Mouse (Mus musculus) cortical plate, adult 2 months (tissue): ENCODE data around the gene Lrp11. TPM values are rescaled to one million over a fixed set of nuclear protein-coding genes. Genes with fewer than 3 reads are reported as not detected.

Experiments
- H3K27ac ChIP-seq: fragments of 200-500 bp; 2 replicates; pipeline ENCODE4 v1.5.1; 2012; ENCODE audit warnings: low read length, control low read depth, inconsistent platforms; ENCODE audit not compliant: insufficient read depth
- H3K4me1 ChIP-seq: fragments of 200-500 bp; 2 replicates; pipeline ENCODE4 v1.6.1; 2011; ENCODE audit warnings: low read length; ENCODE audit not compliant: control insufficient read depth, insufficient read depth
- H3K4me3 ChIP-seq: fragments of 200-500 bp; 2 replicates; pipeline ENCODE4 v1.5.1; 2011; ENCODE audit warnings: mild to moderate bottlenecking, low read length, control low read depth; ENCODE audit not compliant: insufficient read depth
- CTCF ChIP-seq: fragments of 200-500 bp; IDR thresholded peaks from 2 replicates; pipeline ENCODE4 v1.5.1; 2011; ENCODE audit warnings: mild to moderate bottlenecking, control low read depth, low read length; ENCODE audit not compliant: insufficient read depth; ENCODE audit errors: extremely low read depth
- POLR2A ChIP-seq: fragments of 200-500 bp; IDR thresholded peaks from 2 replicates; pipeline ENCODE4 v1.6.1; 2011; ENCODE audit warnings: mild to moderate bottlenecking, low read length, control low read depth; ENCODE audit not compliant: insufficient read depth; ENCODE audit errors: extremely low read depth
- polyA plus RNA-seq: library from polyadenylated mRNA; depleted of rRNA; stranded (reverse); fragments of >200 nt; gene quantifications from 2 replicates; pipeline ENCODE4 v1.2.3, GENCODE M21; 2012; rRNA removed

Lrp11 gene
- polyA plus RNA-seq = 132 and 134 TPM in 2 replicates

DNA sequence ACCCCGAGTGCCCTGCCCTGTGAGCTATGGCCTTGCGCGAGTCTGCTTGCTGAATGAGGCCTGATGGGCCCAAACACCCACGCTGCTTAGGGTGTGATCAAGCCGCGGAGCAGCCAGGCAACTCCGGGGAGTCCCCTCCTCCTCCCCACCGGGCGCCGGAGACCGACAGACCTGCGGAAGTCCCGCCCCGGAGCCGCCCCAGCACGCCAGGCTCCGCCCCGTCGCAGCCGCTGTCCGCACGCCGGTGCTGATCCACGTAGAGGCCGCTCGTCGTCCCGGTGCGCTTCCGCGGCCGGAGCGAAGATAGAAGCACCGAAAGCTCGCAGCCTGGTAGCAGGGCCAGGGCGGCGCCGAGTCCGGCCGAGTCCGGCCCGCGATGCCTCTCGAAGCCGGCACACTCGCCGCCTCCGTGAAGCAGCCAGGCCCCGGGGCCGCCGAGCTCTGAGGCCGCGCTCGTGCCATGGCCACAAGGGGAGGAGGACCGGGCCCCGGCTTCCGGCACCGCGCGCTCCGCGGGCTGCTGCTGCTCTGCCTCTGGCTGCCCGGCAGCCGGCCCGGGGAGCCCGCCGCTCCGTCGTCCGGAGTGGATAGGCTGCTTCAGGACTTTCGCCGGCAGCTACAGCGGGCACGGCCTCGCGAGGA, at the start of gene Lrp11:
TSS of gene Lrp11 (plus strand) at position 209 of the 642 bp plus-strand sequence.
- peak; percentile 84 for TF ChIP-seq POLR2A
- no peak for TF ChIP-seq CTCF
- Histone ChIP-seq H3K4me1 (peaks cover 1% of the 10 kb centered on the region), H3K27ac (0 out of 2 replicates have a peak within 1 kb of the TSS, but pooled peaks have one; percentile 46), H3K4me3 (peak within 1 kb of the TSS; percentile 57)

DNA sequence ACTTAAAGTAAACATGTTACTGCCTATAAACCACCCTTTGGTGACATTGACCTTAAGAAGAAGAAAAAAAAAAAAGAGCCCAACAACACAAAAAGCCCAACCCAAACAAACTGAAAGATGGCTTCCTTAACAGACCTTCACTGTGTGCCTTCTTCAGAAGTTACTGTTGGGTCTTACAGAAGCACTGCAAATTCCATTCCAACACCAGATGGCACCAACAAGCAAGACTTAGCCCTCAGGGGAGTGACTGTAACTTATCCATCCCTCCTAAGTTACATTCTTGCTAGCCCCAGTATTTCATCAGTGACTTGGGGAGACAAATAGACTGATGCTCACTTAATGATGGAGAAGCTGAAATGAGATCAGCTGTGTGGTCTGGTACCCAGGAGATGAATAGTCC, 11.6 kb upstream of the Lrp11 start:
- TF ChIP-seq CTCF (peak; percentile 67; the same call in 1 of the 2 replicates), POLR2A (no peak)
- H3K4me3 ChIP-seq = no peak overlapping the region
- no peaks in the 10 kb centered on the region; the same call in 1 of the 2 replicates for H3K4me1 ChIP-seq

DNA sequence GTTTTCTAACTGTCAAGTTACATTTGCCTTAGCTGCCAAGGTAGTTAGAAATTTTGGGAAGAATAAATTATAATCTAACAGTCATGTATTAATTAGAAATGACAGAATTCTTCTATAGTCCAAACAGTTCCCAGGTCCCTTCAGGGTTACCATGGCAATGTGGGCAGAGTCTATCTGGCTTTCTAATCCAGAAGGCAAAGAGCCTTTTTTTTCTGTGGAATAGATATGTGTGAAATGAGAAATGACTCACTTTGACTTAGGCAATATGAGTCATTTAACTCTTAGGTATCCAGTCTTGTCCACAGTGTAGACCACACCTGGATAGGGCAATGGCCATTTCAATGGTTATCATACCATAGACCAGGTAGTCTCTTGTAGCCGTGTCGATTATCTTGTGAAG, 8.2 kb upstream of the Lrp11 start:
- H3K4me1 ChIP-seq = no peaks in the 10 kb centered on the region; the same call in 1 of the 2 replicates
- H3K27ac ChIP-seq = no peak overlapping the region

More for the DNA sequence above, 11.6 kb upstream of the Lrp11 start:
- no peak overlapping the region for H3K27ac ChIP-seq

DNA sequence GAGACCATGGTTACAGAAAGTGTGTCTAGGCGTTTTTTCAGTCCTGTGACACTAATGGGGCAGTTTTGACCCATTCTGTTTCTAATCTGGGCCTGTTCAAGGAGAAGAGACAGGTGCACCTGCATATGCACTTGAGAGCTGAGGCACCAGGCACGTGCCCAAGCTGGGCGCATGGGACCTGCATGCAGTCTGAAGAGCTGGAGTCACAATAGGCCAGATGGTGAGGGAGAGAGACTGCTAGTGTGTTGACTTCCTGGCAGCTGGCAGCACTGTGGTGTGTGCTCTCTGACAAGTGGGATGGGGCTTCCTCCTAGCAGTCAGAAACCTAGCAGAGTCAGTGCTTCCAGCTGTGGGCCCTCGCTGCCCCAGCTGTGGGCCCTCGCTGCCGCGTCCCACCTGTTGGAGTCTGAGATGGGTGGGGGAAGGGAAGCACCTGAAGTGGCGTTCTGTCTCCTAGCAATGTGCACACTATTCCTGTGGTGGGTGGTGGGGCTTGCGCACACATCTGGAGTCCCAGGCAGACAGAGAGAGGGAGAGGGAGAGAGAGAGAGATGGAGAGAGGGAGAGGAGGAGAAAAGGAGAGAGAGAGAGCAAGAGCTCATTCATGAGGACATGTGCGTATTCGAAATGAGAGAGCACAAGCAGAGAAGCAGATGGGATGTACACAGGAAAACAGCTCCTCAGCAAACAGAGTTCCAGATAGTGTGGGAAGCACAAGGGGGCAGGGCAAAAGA, 7.3 kb upstream of the Lrp11 start:
- no peak overlapping the region for H3K4me3 ChIP-seq
- no peak for TF ChIP-seq POLR2A
- no peak for TF ChIP-seq CTCF
- H3K4me1 ChIP-seq = no peaks in the 10 kb centered on the region; the same call in 1 of the 2 replicates
- no peak overlapping the region for H3K27ac ChIP-seq

More for the DNA sequence above, 8.2 kb upstream of the Lrp11 start:
- no peak for TF ChIP-seq POLR2A
- TF ChIP-seq CTCF = no peak
- H3K4me3 ChIP-seq = no peak overlapping the region

DNA sequence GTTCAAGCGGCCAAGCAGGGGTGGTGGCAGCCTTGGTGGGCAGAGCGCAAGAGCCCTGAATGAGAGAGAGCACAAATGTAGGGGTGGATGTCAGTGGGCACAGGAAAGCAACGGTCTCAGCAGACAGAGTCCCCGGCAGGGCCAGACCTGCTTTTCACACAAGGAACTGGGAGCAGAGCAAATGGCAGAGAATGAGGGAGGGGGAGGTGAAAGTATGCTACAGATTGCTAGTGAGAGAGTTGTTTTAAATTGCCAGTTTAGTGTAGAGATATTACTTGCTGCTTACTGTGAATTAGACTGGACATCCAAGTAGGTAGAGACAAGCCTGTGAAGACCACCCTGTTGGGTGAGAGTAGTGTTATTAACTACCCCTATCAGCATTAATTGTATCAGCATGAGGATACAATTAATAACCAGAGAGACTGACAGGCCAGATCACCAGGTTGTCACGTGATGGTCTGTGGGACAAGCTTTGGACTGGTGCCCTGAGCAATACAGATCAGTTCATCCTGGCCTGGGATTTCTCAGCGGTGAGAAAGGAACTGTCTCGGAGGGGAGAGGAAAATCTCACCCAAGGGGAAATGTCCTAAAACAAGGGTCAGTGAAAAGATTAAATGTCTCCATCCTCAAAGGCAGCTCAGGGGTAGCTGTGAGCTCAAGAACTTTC, 6.6 kb upstream of the Lrp11 start:
- Histone ChIP-seq H3K4me1 (no peaks in the 10 kb centered on the region; the same call in 1 of the 2 replicates), H3K27ac (no peak overlapping the region), H3K4me3 (no peak overlapping the region)
- no peak for TF ChIP-seq POLR2A
- TF ChIP-seq CTCF = no peak

DNA sequence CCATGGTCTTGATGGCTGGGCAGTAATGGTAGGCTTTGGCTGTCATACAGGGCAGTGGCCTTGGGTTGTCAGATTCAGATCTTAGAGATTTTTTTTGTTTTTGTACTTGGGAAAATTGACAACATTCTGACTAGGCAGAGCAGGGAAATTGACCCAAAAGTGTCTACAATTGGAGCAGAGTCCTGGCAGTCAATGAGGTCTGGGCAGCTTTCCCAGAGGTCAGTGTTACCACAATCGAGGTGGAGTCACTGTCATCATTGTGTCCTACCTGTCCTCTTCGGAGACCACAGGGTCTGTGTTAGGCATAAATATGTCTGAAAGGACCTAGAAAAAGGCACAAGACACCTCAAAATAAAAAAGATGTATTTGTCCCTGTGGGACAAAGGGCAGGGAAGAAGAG, 2.8 kb upstream of the Lrp11 start:
- H3K4me3 ChIP-seq = no peak overlapping the region
- no peaks in the 10 kb centered on the region; the same call in 1 of the 2 replicates for H3K4me1 ChIP-seq
- H3K27ac ChIP-seq = no peak overlapping the region
- TF ChIP-seq CTCF (no peak), POLR2A (no peak)

DNA sequence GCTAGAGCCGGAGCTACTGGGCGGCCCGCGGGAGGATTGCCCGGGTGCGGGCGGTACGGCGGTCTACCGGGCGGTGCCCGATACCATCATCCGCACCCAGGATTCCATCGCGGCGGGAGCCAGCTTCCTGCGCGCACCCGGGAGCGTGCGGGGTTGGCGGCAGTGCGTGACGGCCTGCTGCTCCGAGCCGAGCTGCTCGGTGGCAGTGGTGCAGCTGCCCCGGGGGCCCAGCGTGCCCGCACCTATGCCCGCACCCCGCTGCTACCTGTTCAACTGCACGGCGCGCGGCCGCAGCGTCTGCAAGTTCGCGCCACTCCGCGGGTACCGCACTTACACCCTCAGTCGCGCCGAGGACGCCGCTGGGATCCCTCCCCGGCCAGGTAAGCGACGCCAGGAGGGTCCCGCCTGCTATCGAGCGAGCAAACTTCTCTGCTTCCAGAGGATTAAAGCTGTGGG, 662 bp downstream of the Lrp11 start:
- Histone ChIP-seq H3K4me3 (peak overlapping the region; percentile 57), H3K27ac (0 out of 2 replicates have a peak overlapping the region, but pooled peaks have one; percentile 46), H3K4me1 (peaks cover 1% of the 10 kb centered on the region)
- TF ChIP-seq POLR2A (no peak), CTCF (no peak)

DNA sequence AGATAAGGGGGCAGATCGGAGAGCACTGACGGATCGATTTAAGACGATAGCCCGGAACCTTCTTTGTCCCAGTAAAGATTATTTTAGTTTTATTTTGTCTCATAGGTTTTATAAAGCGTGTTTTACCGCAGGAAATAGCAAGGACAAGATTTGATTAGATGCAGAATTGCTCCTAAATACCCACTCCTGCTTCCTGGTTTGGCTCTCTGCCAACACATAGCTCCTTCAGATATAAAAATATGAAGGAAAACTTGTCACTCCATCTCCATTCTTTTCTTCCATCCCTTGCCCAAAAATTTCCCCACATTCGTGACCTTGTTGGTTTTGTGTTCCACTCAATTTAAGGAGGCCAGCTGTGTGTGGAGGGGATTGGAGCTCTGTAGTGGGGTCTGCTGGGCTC, 1.2 kb downstream of the Lrp11 start:
- Histone ChIP-seq H3K27ac (no peak overlapping the region), H3K4me3 (peak overlapping the region; percentile 57), H3K4me1 (peaks cover 1% of the 10 kb centered on the region)
- TF ChIP-seq CTCF (no peak), POLR2A (no peak)

DNA sequence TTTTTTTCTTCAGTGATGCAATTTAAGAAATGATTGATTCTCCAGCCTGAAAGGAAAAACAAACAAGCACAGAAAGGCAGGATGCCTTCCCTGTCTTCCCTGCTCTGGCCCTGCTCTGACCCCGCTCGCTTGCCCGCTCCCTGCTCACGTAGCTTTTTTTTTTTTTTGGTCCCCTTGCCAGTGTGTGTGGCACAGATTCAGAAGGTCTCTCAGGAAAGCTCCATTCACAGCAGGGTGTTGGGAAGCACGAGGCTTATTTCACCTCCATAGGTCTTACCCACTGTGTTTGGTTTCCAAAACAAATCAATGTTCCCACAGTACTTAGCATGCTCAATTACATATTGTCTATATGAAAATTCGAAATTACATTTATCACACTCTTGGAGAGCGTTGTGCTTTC, 5.2 kb downstream of the Lrp11 start:
- H3K27ac ChIP-seq = no peak overlapping the region
- peaks cover 1% of the 10 kb centered on the region for H3K4me1 ChIP-seq
- no peak for TF ChIP-seq CTCF
- TF ChIP-seq POLR2A = no peak
- no peak overlapping the region for H3K4me3 ChIP-seq
